Mouse (Mus musculus) forebrain, embryonic 13.5 days (tissue): Measurements from ENCODE around the gene Ces2a. TPM values are rescaled to one million over a fixed set of nuclear protein-coding genes. Genes with fewer than 3 reads are reported as not detected.

Experiments
- ATAC-seq: fragments of 200-750 bp; cut with Nextera tagmentation; 2 replicates; pipeline ENCODE4 v1.8.0; 2017
- H3K27ac ChIP-seq: fragments of 300-500 bp; sonication (generic); 2 replicates; pipeline ENCODE4 v1.5.1; 2015; ENCODE audit warnings: inconsistent platforms, mild to moderate bottlenecking, moderate library complexity
- H3K27me3 ChIP-seq: fragments of 300-500 bp; sonication (generic); 2 replicates; pipeline ENCODE4 v1.6.1; 2015; ENCODE audit warnings: mild to moderate bottlenecking, inconsistent platforms
- H3K36me3 ChIP-seq: fragments of 300-500 bp; sonication (generic); 2 replicates; pipeline ENCODE4 v1.6.1; 2015; ENCODE audit warnings: mild to moderate bottlenecking, inconsistent platforms; ENCODE audit not compliant: poor library complexity, severe bottlenecking
- H3K4me1 ChIP-seq: fragments of 300-500 bp; sonication (generic); 2 replicates; pipeline ENCODE4 v1.6.1; 2015; ENCODE audit warnings: inconsistent platforms
- H3K4me2 ChIP-seq: fragments of 300-500 bp; sonication (generic); 2 replicates; pipeline ENCODE4 v1.6.1; 2015; ENCODE audit warnings: inconsistent platforms, mild to moderate bottlenecking, moderate library complexity
- H3K4me3 ChIP-seq: fragments of 300-500 bp; sonication (generic); 2 replicates; pipeline ENCODE4 v1.5.1; 2015; ENCODE audit warnings: mild to moderate bottlenecking, inconsistent platforms
- H3K9ac ChIP-seq: fragments of 300-500 bp; sonication (generic); 2 replicates; pipeline ENCODE4 v1.6.1; 2015; ENCODE audit warnings: mild to moderate bottlenecking, inconsistent platforms
- H3K9me3 ChIP-seq: fragments of 300-500 bp; sonication (generic); replicated peaks from 2 replicates; pipeline ENCODE4 v1.6.1; 2016; ENCODE audit warnings: inconsistent platforms
- WGBS: fragments of 180-500 bp; shearing (Covaris S2); methylation state at CpG from one replicate; pipeline ENCODE4 v1.1.7; 2015; 5-methylcytosine and 5-hydroxymethylcytosine counted together
- microRNA-seq: library from miRNA; unstranded; fragments of <30 nt; microRNA quantifications from one replicate; pipeline ENCODE4, GENCODE M21; 2016
- polyA plus RNA-seq: library from polyadenylated mRNA; unstranded; fragments of >200 nt; fragmentation: Nextera tagmentation; extraction: Ambion mirVana; gene quantifications from 2 replicates; pipeline ENCODE4 v1.2.1, GENCODE M21; 2015

Ces2a gene
- polyA plus RNA-seq, 1 experiment from 2014 or later = not detected

- H3K27ac ChIP-seq = no peak overlapping the region
- WGBS = 73% methylated on average over 4 of the region's 4 CpGs
- no peaks in the 10 kb centered on the region for H3K36me3 ChIP-seq
- no peaks in the 10 kb centered on the region for H3K4me1 ChIP-seq
- no peak overlapping the region for H3K4me3 ChIP-seq
- H3K4me2 ChIP-seq = no peak overlapping the region
- ATAC-seq = no peak
- no peak overlapping the region for H3K9ac ChIP-seq
- H3K27me3 ChIP-seq = no peaks in the 10 kb centered on the region
- H3K9me3 ChIP-seq = no peaks in the 10 kb centered on the region
These were observed 32.7 kb downstream of the Ces2a start for GRCm38 (mm10) chr8:104766485-104766884.

- ATAC-seq = no peak
- Histone ChIP-seq H3K36me3 (no peaks in the 10 kb centered on the region), H3K4me3 (no peak overlapping the region), H3K4me1 (no peaks in the 10 kb centered on the region), H3K27me3 (no peaks in the 10 kb centered on the region), H3K27ac (no peak overlapping the region), H3K9me3 (no peaks in the 10 kb centered on the region), H3K4me2 (no peak overlapping the region), H3K9ac (no peak overlapping the region)
- 87% methylated on average over 3 of the region's 3 CpGs for whole genome bisulfite sequencing
These were observed 36.6 kb downstream of the Ces2a start for GRCm38 (mm10) chr8:104770365-104770764.

GRCm38 (mm10) chr8:104787049-104787448, 53.2 kb downstream of the Ces2a start:
- no peaks in the 10 kb centered on the region for H3K9me3 ChIP-seq
- H3K36me3 ChIP-seq = no peaks in the 10 kb centered on the region
- no peak overlapping the region for H3K4me2 ChIP-seq
- H3K4me1 ChIP-seq = no peaks in the 10 kb centered on the region
- H3K9ac ChIP-seq = no peak overlapping the region
- no peak overlapping the region for H3K4me3 ChIP-seq
- ATAC-seq = no peak
- no peaks in the 10 kb centered on the region for H3K27me3 ChIP-seq
- WGBS = 78% methylated on average over 1 of the region's 1 CpGs
- no peak overlapping the region for H3K27ac ChIP-seq

- WGBS = 85% methylated on average over 2 of the region's 2 CpGs
- no peaks in the 10 kb centered on the region for H3K4me1 ChIP-seq
These were observed 55.1 kb downstream of the Ces2a start for GRCm38 (mm10) chr8:104788929-104789328.

GRCm38 (mm10) chr8:104789886-104790680, 56.3 kb downstream of the Ces2a start:
- no peak for ATAC-seq
- Histone ChIP-seq H3K36me3 (no peaks in the 10 kb centered on the region), H3K9me3 (no peaks in the 10 kb centered on the region), H3K4me1 (no peaks in the 10 kb centered on the region), H3K4me3 (no peak overlapping the region), H3K27ac (no peak overlapping the region), H3K27me3 (no peaks in the 10 kb centered on the region), H3K9ac (no peak overlapping the region), H3K4me2 (no peak overlapping the region)
- WGBS = 63% methylated on average over 3 of the region's 3 CpGs

More at GRCm38 (mm10) chr8:104788929-104789328, 55.1 kb downstream of the Ces2a start:
- Histone ChIP-seq H3K4me3 (no peak overlapping the region), H3K36me3 (no peaks in the 10 kb centered on the region), H3K4me2 (no peak overlapping the region), H3K27ac (no peak overlapping the region), H3K9ac (no peak overlapping the region), H3K27me3 (no peaks in the 10 kb centered on the region), H3K9me3 (no peaks in the 10 kb centered on the region)
- no peak for ATAC-seq

Small RNA genes within 50 kb of the gene (microRNA-seq; reads per million reads assigned to microRNA genes)
- not detected for gene Gm44328

Other genes starting within 250 kb of the Ces2a start
- 0.08 and 0.14 TPM in 2 replicates for gene Terb1, start 224.1 kb upstream of the Ces2a start, polyA plus RNA-seq
- 113 and 115 TPM in 2 replicates for gene Nae1, start 199.4 kb upstream of the Ces2a start, polyA plus RNA-seq
- gene Car7, start 199.3 kb upstream of the Ces2a start, polyA plus RNA-seq = 1.6 and 1.7 TPM in 2 replicates
- 15.2 and 17.2 TPM in 2 replicates for gene Pdp2, start 142.6 kb upstream of the Ces2a start, polyA plus RNA-seq
- gene Cdh16, start 109.6 kb upstream of the Ces2a start, polyA plus RNA-seq = not detected in 2 replicates
- 1.3 and 2.4 TPM in 2 replicates for gene Rrad, start 102.7 kb upstream of the Ces2a start, polyA plus RNA-seq
- gene Ciao2b, start 92.0 kb upstream of the Ces2a start, polyA plus RNA-seq = 140 and 149 TPM in 2 replicates
- gene Ces2b, start 97.6 kb downstream of the Ces2a start, polyA plus RNA-seq = 0.31 and 0.32 TPM in 2 replicates
- not detected in 2 replicates for gene Ces2c, start 113.1 kb downstream of the Ces2a start, polyA plus RNA-seq
- gene Ces2e, start 192.3 kb downstream of the Ces2a start, polyA plus RNA-seq = not detected in 2 replicates
- gene Ces2f, start 213.4 kb downstream of the Ces2a start, polyA plus RNA-seq = not detected in 2 replicates
- gene Ces2g, start 227.7 kb downstream of the Ces2a start, polyA plus RNA-seq = not detected in 2 replicates